Mouse (Mus musculus) layer of hippocampus, adult 2 months (tissue): ENCODE results near the gene Atp6v1c2. TPM values are rescaled to one million over a fixed set of nuclear protein-coding genes. Genes with fewer than 3 reads are reported as not detected.

Experiments used
- DNase-seq, 2 experiments: peaks; one replicate each; pipeline ENCODE4 v3.0.0; 2022; ENCODE audit warnings: low spot score in 2 of 2
- H3K27ac ChIP-seq: fragments of 200-600 bp; 2 replicates; pipeline ENCODE4 v1.8.1; 2022
- H3K4me3 ChIP-seq: fragments of 200-600 bp; 2 replicates; pipeline ENCODE4 v1.8.1; 2022; ENCODE audit warnings: mild to moderate bottlenecking
- CTCF ChIP-seq: fragments of 200-600 bp; conservative IDR thresholded peaks from 2 replicates; pipeline ENCODE4 v1.8.1; 2022; ENCODE audit warnings: antibody characterized with exemption, mild to moderate bottlenecking, moderate library complexity
- total RNA-seq, 2 experiments: library from RNA; stranded (reverse); gene quantifications; 2 replicates each; pipeline ENCODE4 v1.2.3; 2021

Atp6v1c2 gene
- total RNA-seq, 2 experiments from 2014 or later = 3.9 to 4.0 TPM

DNA sequence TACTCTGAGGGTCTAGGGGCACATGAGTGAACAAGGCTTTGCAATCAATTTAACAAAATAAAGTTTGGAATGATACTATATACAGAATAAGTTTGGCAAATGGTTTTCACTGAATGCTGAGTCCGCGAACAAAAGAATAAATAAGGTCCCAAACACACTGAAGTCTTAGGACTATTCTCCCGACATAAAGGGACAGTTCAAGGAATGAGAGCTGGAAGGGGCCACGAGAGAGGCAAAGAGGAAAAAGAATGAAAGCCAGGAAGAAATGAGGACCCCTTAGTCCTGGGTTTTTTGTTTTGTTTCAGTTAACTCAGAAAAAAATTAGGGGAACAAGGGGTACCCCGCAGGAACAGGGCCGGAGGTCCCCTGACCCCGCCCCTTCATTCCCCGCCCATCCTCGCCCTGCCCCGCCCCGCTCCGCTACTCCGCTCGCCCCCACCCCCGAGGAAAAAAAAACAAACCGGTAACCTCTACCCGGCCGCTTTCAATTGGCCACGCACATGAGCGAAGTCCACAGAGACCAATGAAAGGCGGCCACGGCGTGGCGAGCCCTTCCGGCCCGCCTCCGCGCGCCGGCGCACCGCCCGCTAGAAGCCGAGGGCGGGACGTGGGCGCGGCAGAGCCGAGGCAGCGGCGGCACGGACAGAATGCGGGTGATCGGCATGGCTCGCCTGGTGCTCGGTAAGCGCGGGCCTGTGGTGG, 63.0 kb downstream of the Atp6v1c2 start, which contains the start of gene Pdia6:
Gene Pdia6, plus strand, starts transcription at position 575 of the 702 bp plus-strand sequence.
- peak within 1 kb of the TSS; percentile 92 for H3K27ac ChIP-seq
- H3K4me3 ChIP-seq = peak within 1 kb of the TSS; percentile 96
- peak; percentile 89 to 91 for DNase-seq
- TF ChIP-seq CTCF = no peak

DNA sequence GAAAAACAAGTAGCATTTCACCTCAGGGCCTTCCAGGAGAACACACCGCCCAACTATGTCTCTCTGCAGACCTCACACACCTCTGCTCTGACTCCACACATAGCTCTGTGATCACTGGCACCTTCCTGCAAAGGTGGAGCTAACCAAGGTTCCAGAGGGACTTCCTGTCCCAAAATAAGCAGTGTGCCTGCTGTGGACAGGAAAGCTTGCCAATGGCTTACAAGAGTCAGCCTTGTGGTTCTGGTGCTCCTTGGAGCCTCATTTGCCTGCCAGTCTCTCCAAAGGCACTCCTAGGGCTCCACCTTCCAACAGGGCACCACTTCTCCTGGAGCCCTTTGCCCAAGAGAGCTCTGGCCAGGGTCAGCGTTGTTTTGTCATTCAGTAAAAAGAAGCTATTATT, 64.3 kb downstream of the Atp6v1c2 start:
- no peak for TF ChIP-seq CTCF
- Histone ChIP-seq H3K4me3 (no peak overlapping the region), H3K27ac (no peak overlapping the region)
- no peak for DNase-seq

- TF ChIP-seq CTCF = no peak
- Histone ChIP-seq H3K4me3 (no peak overlapping the region), H3K27ac (no peak overlapping the region)
- no peak for DNase-seq
These were observed 65.3 kb downstream of the Atp6v1c2 start for GRCm38 (mm10) chr12:17263881-17264280.

GRCm38 (mm10) chr12:17261005-17261404, 68.2 kb downstream of the Atp6v1c2 start:
- DNase-seq = no peak
- TF ChIP-seq CTCF = no peak

GRCm38 (mm10) chr12:17258431-17258830, 70.7 kb downstream of the Atp6v1c2 start:
- no peak for DNase-seq
- Histone ChIP-seq H3K27ac (no peak overlapping the region), H3K4me3 (no peak overlapping the region)
- TF ChIP-seq CTCF = no peak

More at GRCm38 (mm10) chr12:17261005-17261404, 68.2 kb downstream of the Atp6v1c2 start:
- H3K27ac ChIP-seq = no peak overlapping the region
- H3K4me3 ChIP-seq = no peak overlapping the region

GRCm38 (mm10) chr12:17256905-17257304, 72.3 kb downstream of the Atp6v1c2 start:
- H3K27ac ChIP-seq = no peak overlapping the region
- peak; percentile 59 to 79 for DNase-seq
- H3K4me3 ChIP-seq = no peak overlapping the region
- TF ChIP-seq CTCF = peak; percentile 83

GRCm38 (mm10) chr12:17255602-17256001, 73.6 kb downstream of the Atp6v1c2 start:
- DNase-seq = no peak
- peak; percentile 78 for TF ChIP-seq CTCF
- H3K4me3 ChIP-seq = no peak overlapping the region
- H3K27ac ChIP-seq = no peak overlapping the region

GRCm38 (mm10) chr12:17253069-17253468, 76.1 kb downstream of the Atp6v1c2 start:
- peak; percentile 90 for TF ChIP-seq CTCF
- Histone ChIP-seq H3K4me3 (peak overlapping the region; percentile 36), H3K27ac (no peak overlapping the region)
- peak; percentile 55 to 76 for DNase-seq

DNA sequence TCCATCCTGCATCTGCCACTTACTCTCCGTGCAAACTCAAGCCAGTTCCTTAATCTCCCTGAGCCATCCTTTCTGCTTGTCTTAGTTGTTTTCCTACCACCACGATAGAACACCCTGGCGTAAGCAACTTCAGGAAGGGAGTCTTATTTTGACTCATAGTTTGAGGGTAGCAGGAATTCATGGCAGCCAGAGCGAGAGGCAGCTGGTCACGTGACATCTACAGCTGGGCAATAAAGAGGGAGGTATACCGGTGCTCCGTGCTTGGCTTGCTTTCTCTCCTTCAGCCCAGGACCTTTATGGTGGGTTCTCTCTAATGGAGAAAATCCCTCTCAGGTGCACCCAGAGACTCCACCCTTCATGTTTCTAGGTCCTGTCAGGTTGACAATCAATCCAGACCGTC, 78.2 kb downstream of the Atp6v1c2 start:
- Histone ChIP-seq H3K4me3 (no peak overlapping the region), H3K27ac (no peak overlapping the region)
- peak in 1 of 2 experiments; percentile 8 for DNase-seq
- no peak for TF ChIP-seq CTCF

DNA sequence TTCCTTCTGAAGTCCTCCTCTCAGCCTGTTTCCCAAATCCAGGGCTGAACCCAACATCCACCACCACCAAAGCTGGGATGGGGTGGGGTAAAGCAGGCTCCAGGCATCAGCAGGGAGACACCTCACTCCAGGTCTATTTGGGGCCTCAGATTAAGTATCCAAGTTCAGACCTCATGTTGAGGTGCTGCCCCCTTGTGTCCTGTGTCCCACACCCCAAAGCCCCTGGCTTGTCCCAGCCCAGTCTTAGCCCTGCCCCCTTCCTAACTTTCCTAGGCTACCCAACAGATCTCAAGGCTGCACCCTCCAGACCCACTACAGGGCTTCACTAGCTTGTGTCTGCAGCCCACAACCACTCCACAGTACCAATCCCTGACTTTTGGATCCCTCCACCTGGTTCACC, 87.1 kb downstream of the Atp6v1c2 start:
- peak in 1 of 2 experiments; percentile 49 for DNase-seq
- TF ChIP-seq CTCF = peak; percentile 72
- H3K4me3 ChIP-seq = no peak overlapping the region
- peak overlapping the region; percentile 94 for H3K27ac ChIP-seq

DNA sequence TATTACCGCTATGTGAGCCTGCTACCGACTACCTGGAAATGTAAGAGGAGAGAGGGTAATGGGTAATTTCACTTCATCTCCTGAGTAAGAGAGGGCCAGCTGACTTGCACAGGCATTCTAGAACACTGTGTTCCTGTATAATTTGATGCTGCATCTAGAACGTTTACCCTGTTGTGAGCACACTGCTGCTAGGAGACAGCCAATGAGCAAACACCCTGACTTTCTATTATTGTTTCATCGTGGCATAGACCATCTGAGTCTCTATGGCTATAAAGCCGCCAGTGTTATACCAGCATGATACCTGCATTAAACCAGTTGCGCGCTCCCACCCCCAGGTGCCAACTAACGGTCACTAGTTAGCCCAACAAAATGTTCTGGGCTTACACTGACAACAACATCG, 87.5 kb downstream of the Atp6v1c2 start:
- Histone ChIP-seq H3K27ac (peak overlapping the region; percentile 94), H3K4me3 (no peak overlapping the region)
- peak; percentile 46 to 68 for DNase-seq
- TF ChIP-seq CTCF = no peak

GRCm38 (mm10) chr12:17241016-17241415, 88.1 kb downstream of the Atp6v1c2 start:
- Histone ChIP-seq H3K4me3 (no peak overlapping the region), H3K27ac (peak overlapping the region; percentile 94)
- DNase-seq = peak in 1 of 2 experiments; percentile 9
- no peak for TF ChIP-seq CTCF

DNA sequence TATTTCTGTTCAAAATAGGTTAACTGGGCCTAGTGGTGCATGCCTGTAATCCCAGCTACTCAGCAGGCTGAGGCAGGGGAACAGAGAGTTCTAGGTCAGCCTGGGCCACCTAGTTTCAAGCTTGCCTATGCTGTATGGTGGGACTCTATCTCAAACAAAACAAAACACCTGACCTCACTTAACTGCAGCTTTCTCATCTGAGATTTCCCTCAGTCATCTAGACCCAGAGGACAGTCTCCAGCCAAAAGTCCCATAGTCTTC, 89.8 kb downstream of the Atp6v1c2 start:
- DNase-seq = peak in 1 of 2 experiments; percentile 1
- no peak for TF ChIP-seq CTCF
- H3K4me3 ChIP-seq = no peak overlapping the region
- peak overlapping the region; percentile 77 for H3K27ac ChIP-seq
